Mouse (Mus musculus): Measurements from ENCODE around the gene Atp6ap1l.
"Not testable (repeated sequence)": the region's sequence is repeated elsewhere in the genome, so short reads cannot be mapped to it uniquely, and the experiment has no call there.

Atp6ap1l gene

GRCm38 (mm10) chr13:90905176-90905575, at the start of gene Atp6ap1l:
TSS of gene Atp6ap1l (minus strand) at chr13:90905355.
- in situ Hi-C loops (cut with MboI; ENCODE audit: low pct_unique_long_range_greater_than_20kb in 1 of 2, low sequenced_read_pairs in 2 of 2, unreplicated experiment in 1 of 2), result no loop called here

DNA sequence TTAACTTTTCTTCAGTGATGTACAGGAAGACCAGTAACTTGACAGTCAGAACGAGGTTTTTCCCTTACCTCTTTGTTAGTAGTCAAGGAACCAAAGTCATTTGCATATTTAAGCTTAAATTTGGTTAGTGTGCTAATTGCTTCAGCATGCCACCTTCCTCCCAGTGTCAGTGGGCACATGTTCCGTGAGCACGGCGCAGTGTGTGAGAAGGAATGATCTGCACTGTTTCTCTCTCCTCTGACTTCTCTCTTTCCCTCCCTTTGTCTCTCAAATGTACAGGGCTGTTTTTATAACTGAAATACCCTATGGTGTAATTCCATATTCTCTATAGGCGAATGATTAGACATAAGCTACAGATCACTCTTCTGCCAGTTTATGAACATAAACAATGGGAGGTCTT, 34.4 kb upstream of the Atp6ap1l start:
- in situ Hi-C loops (cut with MboI; ENCODE audit: low pct_unique_long_range_greater_than_20kb in 1 of 2, low sequenced_read_pairs in 2 of 2, unreplicated experiment in 1 of 2), result loop anchor here in 1 of 2 experiments (10.0 to 25.0 kb wide), 2 partner anchors 285 to 748 kb away; partner anchors contain the start of gene Atg10

DNA sequence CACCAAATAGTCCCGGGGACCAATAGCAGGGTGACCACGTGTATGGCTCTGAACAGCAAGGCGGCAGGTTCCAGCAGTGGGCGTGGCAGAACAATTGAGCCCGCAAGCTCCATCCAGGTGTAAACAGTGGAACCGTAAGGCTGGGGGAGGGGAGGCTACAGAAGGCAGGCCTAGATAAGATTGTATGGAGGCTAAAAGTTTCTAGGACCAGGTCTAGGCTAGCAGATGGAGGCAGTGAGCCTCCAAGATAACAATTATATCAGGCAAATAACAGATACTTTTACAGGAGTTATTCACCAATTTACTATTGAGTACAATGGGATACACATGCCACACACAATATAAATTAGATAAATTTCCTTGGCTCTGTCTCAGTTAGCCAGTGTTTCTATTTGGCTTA, 34.0 kb upstream of the Atp6ap1l start:
- in situ Hi-C loops (cut with MboI; ENCODE audit: low pct_unique_long_range_greater_than_20kb in 1 of 2, low sequenced_read_pairs in 2 of 2, unreplicated experiment in 1 of 2), result loop anchor here in 1 of 2 experiments (10.0 to 25.0 kb wide), 2 partner anchors 286 to 748 kb away; partner anchors contain the start of gene Atg10

DNA sequence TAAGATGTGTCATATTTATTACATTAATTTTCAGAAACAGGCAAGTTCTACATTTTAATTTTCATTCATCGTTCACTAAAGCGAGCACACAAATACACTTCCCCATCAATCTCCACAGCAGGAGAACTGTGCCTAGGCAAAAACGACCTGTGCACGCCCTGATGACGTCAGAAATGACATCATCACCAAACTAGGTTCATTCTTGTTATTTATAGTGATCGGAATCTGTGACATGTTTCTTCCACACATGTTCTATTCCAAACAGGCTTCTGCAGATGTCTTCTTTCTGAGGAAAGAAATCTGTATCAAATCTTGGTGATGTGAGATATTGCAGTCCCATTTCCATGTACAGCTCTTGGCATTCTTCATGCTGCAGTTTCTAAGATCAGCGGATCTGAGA, 30.7 kb upstream of the Atp6ap1l start:
- in situ Hi-C loops (cut with MboI; ENCODE audit: low pct_unique_long_range_greater_than_20kb in 1 of 2, low sequenced_read_pairs in 2 of 2, unreplicated experiment in 1 of 2), result loop anchor here in 1 of 2 experiments (10.0 to 25.0 kb wide), 2 partner anchors 289 to 751 kb away; partner anchors contain the start of gene Atg10

GRCm38 (mm10) chr13:90933256-90933655, 28.1 kb upstream of the Atp6ap1l start:
- in situ Hi-C loops (cut with MboI; ENCODE audit: low pct_unique_long_range_greater_than_20kb in 1 of 2, low sequenced_read_pairs in 2 of 2, unreplicated experiment in 1 of 2), result loop anchor here in 1 of 2 experiments (10.0 to 25.0 kb wide), 2 partner anchors 292 to 754 kb away; partner anchors contain the start of gene Atg10

DNA sequence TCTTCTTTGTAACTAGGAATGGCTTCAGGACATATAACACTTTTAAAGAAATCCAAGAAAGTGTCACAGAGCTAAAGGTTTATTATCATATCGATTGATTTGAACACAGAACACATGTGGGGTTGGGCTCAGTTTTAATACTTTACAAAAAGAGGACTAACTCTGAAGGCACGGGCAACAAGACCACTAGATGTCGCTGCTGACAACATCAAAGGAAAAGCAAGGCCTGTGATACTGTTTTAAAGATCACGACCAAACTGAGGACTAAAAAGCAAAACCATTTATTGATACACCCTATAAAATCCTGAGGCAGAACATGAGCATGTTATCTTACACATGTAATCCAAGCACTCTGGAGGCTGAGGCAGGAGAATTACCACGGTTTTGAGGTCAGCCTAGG, 24.7 kb upstream of the Atp6ap1l start:
- in situ Hi-C loops (cut with MboI; ENCODE audit: low pct_unique_long_range_greater_than_20kb in 1 of 2, low sequenced_read_pairs in 2 of 2, unreplicated experiment in 1 of 2), result loop anchor here in 1 of 2 experiments (10.0 to 25.0 kb wide), 2 partner anchors 295 to 757 kb away; partner anchors contain the start of gene Atg10

- in situ Hi-C loops (cut with MboI; ENCODE audit: low pct_unique_long_range_greater_than_20kb in 1 of 2, low sequenced_read_pairs in 2 of 2, unreplicated experiment in 1 of 2), result loop anchor here in 1 of 2 experiments (25.0 kb wide), 1 partner anchor 759 kb away; no protein-coding TSS in a partner anchor
Measured at GRCm38 (mm10) chr13:90928266-90928665, 23.1 kb upstream of the Atp6ap1l start.

DNA sequence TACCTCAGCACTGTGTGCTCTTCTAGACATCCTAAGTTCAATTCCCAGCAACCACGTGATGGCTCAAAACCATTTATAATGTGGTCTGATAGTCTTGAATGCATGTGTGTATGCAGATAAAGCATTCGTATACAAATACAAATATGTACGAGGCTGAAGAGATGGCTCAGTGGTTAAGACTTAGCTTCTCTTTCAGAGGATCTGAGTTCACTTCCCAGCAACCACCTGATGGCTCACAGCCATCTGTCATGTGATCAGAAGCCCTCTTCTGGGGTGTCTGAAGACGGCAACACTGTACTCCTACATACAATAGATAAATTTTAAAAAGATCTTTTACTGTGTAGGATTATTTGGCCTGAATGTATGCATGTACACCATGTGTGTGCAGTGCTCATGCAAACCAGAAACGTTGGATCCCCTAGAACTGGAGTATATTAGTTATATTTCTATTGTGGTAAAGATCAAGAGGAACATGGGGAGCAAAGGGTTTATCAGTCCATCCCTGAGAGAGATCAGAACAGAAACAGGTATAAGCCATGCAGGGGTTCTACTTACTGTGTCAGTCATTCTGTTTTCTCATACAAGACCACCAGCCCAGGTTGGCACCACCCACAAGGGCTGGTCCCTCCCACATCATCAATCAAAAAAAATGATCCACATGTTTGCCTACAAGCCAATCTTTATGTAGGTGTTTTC, 21.9 kb upstream of the Atp6ap1l start:
- in situ Hi-C loops (cut with MboI; ENCODE audit: low pct_unique_long_range_greater_than_20kb in 1 of 2, low sequenced_read_pairs in 2 of 2, unreplicated experiment in 1 of 2), result loop anchor here in 1 of 2 experiments (25.0 kb wide), 1 partner anchor 760 kb away; no protein-coding TSS in a partner anchor

DNA sequence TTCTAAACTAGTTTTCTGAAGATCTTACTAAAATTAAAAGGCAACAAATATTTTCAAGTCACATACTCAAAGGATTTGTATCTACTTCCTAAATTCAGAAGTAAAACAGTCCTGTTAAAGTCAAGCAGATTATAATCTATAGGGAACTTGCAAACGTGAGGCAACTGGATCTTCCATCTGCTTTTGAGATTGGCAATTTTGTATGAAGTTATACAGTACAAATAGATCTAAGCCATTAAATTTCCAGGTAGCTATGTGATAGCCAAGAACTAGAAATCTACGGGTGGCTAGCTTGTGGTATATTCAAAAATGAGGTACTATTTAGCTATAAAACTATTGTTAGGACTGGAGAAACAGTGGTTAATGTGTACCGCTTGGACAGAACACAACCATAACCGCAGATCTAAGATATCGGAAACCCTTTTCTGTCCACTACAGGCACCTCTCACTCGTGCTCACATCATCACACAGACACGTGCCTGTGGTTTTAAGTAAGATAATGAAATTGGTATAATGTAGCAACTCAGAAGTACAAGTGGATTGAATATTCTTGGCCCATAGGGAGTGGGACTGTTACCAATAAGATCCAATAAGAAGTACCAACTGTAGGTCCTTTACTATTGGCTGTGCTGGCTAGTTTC, 21.1 kb upstream of the Atp6ap1l start:
- in situ Hi-C loops (cut with MboI; ENCODE audit: low pct_unique_long_range_greater_than_20kb in 1 of 2, low sequenced_read_pairs in 2 of 2, unreplicated experiment in 1 of 2), result loop anchor here in 1 of 2 experiments (25.0 kb wide), 1 partner anchor 761 kb away; no protein-coding TSS in a partner anchor

- in situ Hi-C loops (cut with MboI; ENCODE audit: low pct_unique_long_range_greater_than_20kb in 1 of 2, low sequenced_read_pairs in 2 of 2, unreplicated experiment in 1 of 2), result loop anchor here in 1 of 2 experiments (25.0 kb wide), 1 partner anchor 762 kb away; no protein-coding TSS in a partner anchor
Measured at GRCm38 (mm10) chr13:90925191-90925590, 20.0 kb upstream of the Atp6ap1l start.

- in situ Hi-C loops (cut with MboI; ENCODE audit: low pct_unique_long_range_greater_than_20kb in 1 of 2, low sequenced_read_pairs in 2 of 2, unreplicated experiment in 1 of 2), result no loop called here
Measured at GRCm38 (mm10) chr13:90924072-90924471, 18.9 kb upstream of the Atp6ap1l start.

DNA sequence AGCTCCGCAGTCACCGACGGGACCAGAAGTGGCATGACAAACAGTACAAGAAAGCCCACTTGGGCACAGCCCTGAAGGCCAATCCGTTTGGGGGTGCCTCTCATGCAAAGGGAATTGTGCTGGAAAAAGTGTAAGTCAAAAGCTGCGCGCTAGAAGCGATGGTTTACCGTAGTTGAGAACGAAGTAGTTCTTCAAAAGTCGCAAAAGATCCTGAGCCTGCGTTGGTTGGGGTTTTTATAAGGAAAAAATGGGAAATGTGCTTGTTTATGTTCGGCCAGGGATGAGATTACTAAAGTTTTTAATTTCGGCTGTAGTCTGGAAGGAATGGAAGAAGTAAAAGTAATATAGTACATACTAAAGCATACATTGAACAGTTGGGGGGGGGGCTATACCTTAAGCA, 18.5 kb upstream of the Atp6ap1l start:
- in situ Hi-C loops (cut with MboI; ENCODE audit: low pct_unique_long_range_greater_than_20kb in 1 of 2, low sequenced_read_pairs in 2 of 2, unreplicated experiment in 1 of 2), result not testable (repeated sequence)

DNA sequence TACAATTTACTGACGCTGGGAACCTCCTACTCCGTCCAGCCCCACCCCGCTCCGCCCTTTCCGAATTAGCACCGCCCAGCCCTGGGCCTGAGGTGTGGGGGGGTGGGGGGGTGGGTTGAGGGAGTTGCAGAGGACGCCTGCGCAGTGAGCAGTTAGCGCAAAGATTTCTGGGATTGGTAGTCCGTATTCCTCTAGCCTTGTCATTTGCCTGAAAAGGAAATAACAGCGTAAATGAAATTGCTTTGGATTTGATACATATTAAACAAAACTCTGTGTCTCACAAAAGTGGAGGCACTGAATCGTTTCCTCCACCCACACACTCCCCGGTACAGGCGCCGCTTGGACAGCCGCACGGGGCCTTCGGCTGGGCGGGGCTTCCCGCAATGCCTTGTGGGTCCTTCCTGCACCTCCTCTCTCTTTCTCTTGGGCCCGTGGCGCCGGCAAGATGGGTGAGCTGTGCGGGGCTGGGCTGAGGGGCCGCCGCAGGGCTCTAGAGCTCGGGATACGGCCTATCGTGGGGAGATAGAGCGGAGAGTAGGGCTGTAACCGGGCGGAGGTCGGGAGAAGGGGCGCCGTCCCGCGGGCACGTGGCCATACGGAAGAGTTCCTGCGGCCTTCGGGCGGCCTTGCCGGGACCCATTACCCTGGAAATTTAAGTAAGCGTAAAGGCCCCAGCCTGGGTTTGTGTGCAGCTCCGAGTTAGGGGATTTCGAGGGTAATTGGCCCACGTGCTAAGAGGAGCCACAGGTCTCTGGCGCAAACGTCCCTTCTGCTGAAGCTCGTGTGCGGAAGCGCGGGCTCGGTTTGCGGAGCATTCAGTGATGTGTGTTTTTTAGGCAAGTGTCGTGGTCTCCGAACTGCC, 17.8 kb upstream of the Atp6ap1l start, which contains the start of gene Rps23:
Rps23 (plus strand) TSS at position 208 of the 862 bp plus-strand sequence.
- in situ Hi-C loops (cut with MboI; ENCODE audit: low pct_unique_long_range_greater_than_20kb in 1 of 2, low sequenced_read_pairs in 2 of 2, unreplicated experiment in 1 of 2), result no loop called here

DNA sequence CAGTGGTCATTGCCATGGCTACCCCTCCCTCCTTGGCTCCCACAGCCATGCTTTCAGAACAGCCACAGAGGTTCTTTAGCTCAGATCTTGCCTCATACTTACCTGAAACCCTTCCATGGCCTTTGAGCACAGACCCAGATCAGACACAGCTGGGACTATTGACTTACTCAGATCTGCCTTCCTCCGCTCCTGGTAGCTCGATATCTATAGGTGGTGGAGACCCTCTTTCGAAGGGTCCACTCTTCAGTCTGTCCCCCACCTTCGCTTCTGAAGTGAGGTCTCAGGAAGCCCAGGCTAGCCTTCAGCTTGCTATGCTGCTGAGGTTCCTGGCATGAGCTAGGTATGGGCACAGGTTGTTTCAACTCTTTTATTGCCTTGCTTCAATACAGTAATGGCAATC, 9.6 kb upstream of the Atp6ap1l start:
- in situ Hi-C loops (cut with MboI; ENCODE audit: low pct_unique_long_range_greater_than_20kb in 1 of 2, low sequenced_read_pairs in 2 of 2, unreplicated experiment in 1 of 2), result no loop called here

DNA sequence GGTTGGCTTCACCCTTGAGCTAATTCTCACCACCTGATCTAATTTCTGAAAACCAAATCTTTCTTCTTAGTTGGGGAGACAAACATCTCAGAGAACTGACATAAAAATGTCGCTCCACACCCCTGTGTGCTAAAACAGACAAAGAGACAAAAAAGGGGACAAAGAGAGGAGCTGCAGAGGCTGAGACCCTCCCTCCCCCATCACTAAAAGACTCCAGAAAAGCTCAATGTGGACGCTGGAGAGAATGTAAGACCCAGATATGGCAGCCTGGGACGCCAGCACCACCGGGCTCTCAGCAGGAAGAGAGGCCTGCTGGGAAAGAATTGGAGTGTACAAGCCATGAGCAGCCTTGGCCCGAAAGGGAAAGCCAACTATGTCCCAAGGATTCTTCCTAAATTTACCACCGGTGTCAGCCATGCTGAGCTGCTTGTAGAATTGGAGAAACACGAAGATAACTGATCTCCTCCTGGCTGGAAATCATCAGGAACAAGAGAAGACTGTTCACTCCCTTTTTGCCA, 8.6 kb upstream of the Atp6ap1l start:
- in situ Hi-C loops (cut with MboI; ENCODE audit: low pct_unique_long_range_greater_than_20kb in 1 of 2, low sequenced_read_pairs in 2 of 2, unreplicated experiment in 1 of 2), result no loop called here

DNA sequence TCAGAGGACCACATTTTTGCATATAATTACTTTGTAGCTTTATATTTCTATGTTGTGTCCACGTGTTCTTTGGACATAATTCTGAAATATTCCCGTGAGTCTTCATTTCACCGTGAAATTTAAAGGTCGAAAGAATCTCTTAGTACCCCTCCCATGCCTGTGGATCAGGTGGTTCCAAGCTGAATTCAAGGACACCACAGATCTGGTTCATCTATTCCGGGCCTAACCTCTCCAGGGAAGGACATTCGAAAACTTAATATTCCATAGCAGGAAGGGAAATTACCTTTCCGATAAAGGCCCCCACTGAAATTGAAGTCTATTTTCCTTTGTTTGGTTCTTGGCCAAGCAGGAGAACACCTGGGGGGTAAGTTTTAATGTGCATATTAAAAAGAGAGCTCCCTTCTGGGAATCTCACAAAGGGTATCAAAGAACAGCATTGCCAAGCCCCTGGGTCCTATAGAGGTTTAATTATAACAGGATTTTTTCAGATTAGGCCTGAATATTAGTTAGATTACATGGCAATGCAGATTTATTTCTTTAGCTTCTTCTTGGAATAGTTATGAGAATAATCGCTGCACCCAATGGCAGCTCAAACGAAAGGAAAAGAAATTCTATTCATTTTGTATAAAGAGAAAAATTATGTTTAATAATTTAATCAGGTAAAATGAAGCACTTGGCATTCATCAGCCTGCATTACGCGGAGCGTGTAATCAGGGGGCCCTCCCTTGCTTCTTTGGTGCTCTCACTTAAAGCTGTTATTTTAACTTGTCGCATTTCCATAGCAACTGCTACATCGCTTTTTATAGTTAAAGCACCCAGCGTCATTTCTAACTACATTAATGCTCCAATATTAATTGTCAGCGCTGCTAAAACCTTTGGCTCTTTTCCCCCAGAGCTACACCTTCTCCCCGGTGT, 7.9 kb upstream of the Atp6ap1l start:
- in situ Hi-C loops (cut with MboI; ENCODE audit: low pct_unique_long_range_greater_than_20kb in 1 of 2, low sequenced_read_pairs in 2 of 2, unreplicated experiment in 1 of 2), result no loop called here

GRCm38 (mm10) chr13:90907376-90907775, 2.2 kb upstream of the Atp6ap1l start:
- in situ Hi-C loops (cut with MboI; ENCODE audit: low pct_unique_long_range_greater_than_20kb in 1 of 2, low sequenced_read_pairs in 2 of 2, unreplicated experiment in 1 of 2), result no loop called here
